Mouse (Mus musculus): Measurements from ENCODE around the gene Tbx3. TPM values are rescaled to one million over a fixed set of nuclear protein-coding genes. Genes with fewer than 3 reads are reported as not detected.

The Tbx3 gene
- polyA plus RNA-seq, 1 experiment from 2014 or later, result 2.1 TPM

DNA sequence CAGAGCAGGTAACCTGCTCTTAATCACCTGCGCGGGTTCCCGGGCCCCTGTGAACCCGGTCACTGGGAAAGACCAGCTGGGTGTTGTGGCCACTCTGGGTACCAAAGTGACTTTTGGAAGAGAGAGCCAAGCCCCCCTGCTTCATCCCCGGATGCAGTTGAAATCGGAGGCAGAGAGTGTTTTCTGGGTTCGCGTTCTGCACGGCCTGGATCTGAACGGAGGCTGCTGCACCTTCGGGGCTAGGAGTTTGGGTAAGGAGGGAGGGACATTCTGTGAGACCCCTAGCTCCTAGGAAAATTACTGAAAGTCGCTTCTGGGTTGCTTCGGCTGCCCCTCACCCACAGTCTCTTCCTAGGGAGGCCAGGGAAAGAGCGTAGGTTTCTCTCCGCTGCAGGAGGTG, 7.2 kb upstream of the Tbx3 start:
- WGBS, result 0% methylated on average over 15 of the region's 15 CpGs

DNA sequence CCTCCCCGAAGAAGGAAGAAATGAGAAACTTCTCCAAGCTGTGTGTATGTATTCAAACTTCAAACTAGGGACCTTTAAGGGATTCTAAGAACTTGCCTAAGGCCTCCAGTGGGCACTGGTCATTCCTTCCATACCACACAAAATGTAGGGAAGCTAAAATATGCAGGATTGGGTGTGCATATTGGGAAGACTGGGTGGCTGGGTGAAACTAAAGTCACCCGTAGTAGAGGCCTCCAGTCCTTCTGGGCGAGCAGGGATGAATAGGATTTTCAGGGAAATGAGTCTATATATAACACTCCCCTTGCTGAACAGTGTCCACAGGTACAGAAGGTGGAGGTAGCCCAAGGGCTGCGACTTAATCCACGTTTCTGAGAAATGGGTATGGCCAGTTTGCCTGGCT, 6.7 kb upstream of the Tbx3 start:
- Histone ChIP-seq H3K27ac (replicated peaks) (no peak overlapping the region), H3K36me3 (no peaks in the 10 kb centered on the region), H3K9me3 (no peaks in the 10 kb centered on the region), H3K27me3 (peaks cover 98% of the 10 kb centered on the region), H3K4me1 (no peaks in the 10 kb centered on the region), H3K4me3 (no peak overlapping the region), H3K9ac (replicated peaks) (no peak overlapping the region), H3K4me2 (replicated peaks) (no peak overlapping the region)
- 3% methylated on average over 5 of the region's 5 CpGs for WGBS
- no peak for ATAC-seq (ENCODE audit: low FRiP score, low read depth)

More for the DNA sequence above, 7.2 kb upstream of the Tbx3 start:
- Histone ChIP-seq H3K9ac (replicated peaks) (no peak overlapping the region), H3K27me3 (peaks cover 98% of the 10 kb centered on the region), H3K4me3 (no peak overlapping the region), H3K4me2 (replicated peaks) (no peak overlapping the region), H3K4me1 (no peaks in the 10 kb centered on the region), H3K9me3 (no peaks in the 10 kb centered on the region), H3K27ac (replicated peaks) (no peak overlapping the region), H3K36me3 (no peaks in the 10 kb centered on the region)
- ATAC-seq (ENCODE audit: low FRiP score, low read depth), result no peak

DNA sequence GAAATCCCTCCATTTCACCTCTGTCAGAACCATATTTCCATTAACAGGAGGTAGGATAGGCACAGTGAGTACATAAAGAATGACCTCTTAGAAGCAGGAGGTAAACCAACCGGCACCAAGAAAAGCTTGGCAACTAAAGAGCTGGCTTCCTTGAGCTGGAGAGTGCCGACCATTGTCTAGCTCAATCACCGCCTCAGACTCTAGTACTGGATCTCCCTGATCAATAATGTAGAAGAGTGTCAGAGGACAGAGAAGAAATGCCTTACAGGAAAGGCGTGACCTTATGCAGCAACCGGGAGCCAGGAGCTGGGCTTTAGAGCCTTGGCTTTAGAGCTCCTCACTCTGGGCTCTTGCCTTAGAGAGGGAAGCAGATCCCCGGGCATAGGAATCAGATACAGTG, 4.7 kb upstream of the Tbx3 start:
- no peak for ATAC-seq (ENCODE audit: low FRiP score, low read depth)
- no peaks in the 10 kb centered on the region for H3K9me3 ChIP-seq
- 0% methylated on average over 6 of the region's 6 CpGs for WGBS
- no peak overlapping the region for H3K27ac ChIP-seq (replicated peaks)
- no peaks in the 10 kb centered on the region for H3K36me3 ChIP-seq
- no peak overlapping the region for H3K9ac ChIP-seq (replicated peaks)
- H3K4me1 ChIP-seq, result peaks cover 10% of the 10 kb centered on the region
- no peak overlapping the region for H3K4me3 ChIP-seq
- H3K4me2 ChIP-seq (replicated peaks), result no peak overlapping the region
- H3K27me3 ChIP-seq, result peaks cover 98% of the 10 kb centered on the region

DNA sequence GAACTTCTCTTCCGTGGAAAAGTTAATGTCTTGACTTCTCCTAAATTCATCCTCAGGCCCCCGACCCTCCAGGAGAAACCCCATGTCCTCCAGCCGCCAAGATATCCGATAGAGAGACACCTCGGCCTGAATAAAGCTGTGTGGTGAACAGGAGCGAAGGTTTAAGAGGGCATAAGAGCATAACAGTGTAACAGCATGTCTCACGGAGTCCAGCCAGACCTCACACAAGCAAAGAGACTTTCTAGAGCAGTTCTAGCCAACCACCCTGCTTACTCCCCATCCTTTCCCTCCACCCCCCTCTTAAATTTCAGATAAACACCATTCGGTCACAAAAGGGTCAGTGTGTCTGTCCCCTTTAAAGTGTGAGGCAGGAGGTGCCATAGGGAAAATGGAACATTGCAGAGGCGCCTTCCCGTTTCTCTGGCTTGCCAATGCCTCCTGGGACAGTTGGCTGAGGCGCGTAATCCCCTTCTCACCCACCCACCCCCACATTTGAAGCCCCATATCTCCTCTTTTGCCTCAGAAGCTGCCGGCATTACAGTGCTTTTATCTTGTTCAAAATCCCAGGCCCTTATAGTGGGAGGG, 3.0 kb upstream of the Tbx3 start:
- Histone ChIP-seq H3K9me3 (no peaks in the 10 kb centered on the region), H3K36me3 (no peaks in the 10 kb centered on the region), H3K9ac (replicated peaks) (no peak overlapping the region), H3K27me3 (peaks cover 99% of the 10 kb centered on the region), H3K4me3 (no peak overlapping the region), H3K27ac (replicated peaks) (no peak overlapping the region), H3K4me1 (peaks cover 10% of the 10 kb centered on the region), H3K4me2 (replicated peaks) (no peak overlapping the region)
- ATAC-seq (ENCODE audit: low FRiP score, low read depth), result no peak
- WGBS, result 2% methylated on average over 13 of the region's 13 CpGs

DNA sequence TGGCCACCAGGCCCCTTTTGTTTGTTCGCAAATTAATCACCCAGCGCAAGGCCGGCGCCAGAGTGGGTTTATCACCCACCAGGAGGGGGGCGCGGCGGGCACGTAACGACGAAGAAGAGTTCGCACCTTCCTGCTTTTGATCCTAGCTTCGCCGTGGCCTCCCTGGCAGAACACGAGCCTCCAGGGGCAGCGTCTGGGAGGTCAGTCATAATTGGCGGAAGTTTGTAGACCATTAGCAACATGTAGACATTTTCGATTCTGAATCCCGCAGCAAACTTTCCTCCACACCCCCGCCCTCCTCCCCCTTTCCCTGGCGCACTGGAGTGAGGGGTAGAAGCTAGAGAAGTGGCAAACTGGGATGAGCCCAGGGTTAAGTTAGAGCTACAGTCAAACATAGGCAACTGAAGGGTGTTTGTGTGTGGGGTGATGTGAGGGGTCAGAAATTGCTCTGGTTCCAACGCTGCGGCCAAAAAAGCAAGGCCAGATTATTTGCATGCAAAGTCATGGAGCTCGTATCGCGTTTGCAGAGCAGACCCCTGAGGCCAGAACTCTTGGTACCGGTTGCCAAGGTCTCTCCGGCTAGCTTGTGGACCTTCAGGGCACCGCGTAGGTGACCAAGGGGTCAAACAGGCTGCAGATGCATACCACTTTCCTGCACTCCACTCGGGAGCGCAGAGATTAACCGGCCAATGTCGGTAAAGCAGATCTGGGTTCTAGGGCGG, 2.1 kb upstream of the Tbx3 start:
- H3K9me3 ChIP-seq, result no peaks in the 10 kb centered on the region

DNA sequence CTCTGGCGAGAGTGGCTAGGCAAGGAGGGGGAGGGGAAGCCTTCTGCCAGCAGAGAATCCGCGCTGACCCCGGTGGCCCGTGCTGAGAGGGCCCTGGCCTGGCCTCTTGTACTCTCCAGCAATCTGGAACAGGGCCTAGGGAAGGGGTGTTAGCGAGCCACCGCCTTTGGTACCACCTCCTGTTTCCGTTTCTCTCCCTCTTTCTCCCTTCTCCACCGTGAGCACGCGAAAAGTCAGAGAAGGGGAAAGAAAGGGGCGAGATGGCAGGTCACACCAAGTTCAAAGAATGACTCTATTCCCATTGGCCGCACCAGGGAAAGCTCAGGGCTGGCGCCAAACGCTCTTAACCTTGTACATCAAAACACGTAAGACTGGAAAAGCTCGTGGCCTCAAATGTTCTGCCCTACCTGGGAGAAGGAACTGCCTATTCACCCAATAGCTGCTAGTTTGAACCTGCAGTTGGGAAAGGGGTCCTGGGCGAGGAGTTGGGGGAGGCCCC, 1.5 kb upstream of the Tbx3 start:
- Histone ChIP-seq H3K36me3 (no peaks in the 10 kb centered on the region), H3K4me2 (replicated peaks) (no peak overlapping the region), H3K27me3 (peaks cover 97% of the 10 kb centered on the region), H3K4me3 (no peak overlapping the region), H3K4me1 (peaks cover 10% of the 10 kb centered on the region), H3K9me3 (no peaks in the 10 kb centered on the region), H3K9ac (replicated peaks) (no peak overlapping the region), H3K27ac (replicated peaks) (no peak overlapping the region)
- WGBS, result 3% methylated on average over 17 of the region's 18 CpGs
- ATAC-seq (ENCODE audit: low FRiP score, low read depth), result no peak

More for the DNA sequence above, 2.1 kb upstream of the Tbx3 start:
- Histone ChIP-seq H3K36me3 (no peaks in the 10 kb centered on the region), H3K27ac (replicated peaks) (no peak overlapping the region), H3K4me2 (replicated peaks) (no peak overlapping the region), H3K4me3 (no peak overlapping the region), H3K9ac (replicated peaks) (no peak overlapping the region), H3K4me1 (peaks cover 10% of the 10 kb centered on the region), H3K27me3 (peaks cover 100% of the 10 kb centered on the region)
- WGBS, result under 1% methylated on average over 34 of the region's 34 CpGs
- no peak for ATAC-seq (ENCODE audit: low FRiP score, low read depth)

DNA sequence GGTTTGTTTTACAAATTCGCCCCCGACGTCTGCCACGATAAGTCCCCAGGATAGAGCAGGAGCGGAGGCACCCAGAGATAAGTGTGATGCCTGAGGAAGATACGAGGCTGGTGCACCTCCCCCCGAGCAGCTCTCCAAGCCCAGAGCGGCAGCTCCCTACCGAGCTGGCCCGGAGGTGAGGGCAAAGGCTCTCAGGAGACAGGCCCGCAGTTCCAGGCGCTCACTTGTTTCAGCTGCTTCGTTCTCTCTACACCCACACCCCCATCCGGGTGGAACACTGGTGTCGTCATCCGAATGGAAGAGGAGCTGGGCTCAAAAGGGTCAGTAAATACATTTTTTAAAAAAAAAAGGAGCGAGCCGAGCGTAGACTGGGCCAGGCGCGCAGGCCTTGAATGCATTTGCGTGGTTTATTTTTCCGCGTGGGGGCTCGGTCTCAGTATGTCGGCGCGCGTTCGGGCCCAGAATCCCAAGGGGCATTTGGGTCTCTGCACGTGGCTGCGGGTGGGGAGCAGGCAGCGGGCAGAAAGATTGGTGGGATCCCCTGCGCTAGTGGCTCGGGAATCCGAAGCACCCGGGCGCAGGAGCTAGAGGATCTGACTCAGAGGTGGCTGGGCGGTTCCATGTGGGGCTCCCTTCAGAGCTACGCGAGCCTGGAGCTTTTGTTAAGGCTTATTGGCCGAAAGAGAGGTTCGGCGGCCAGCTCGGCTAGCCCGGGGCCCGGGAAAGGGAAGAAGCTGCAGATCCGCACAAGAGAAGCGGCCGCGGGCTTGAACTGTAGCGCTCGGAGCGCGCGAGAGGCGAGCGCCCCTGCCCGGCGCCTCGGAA, 516 bp upstream of the Tbx3 start:
- H3K27ac ChIP-seq (replicated peaks), result no peak overlapping the region
- no peaks in the 10 kb centered on the region for H3K9me3 ChIP-seq
- H3K4me2 ChIP-seq (replicated peaks), result peak overlapping the region; percentile 54
- peaks cover 10% of the 10 kb centered on the region for H3K4me1 ChIP-seq
- H3K4me3 ChIP-seq, result peak overlapping the region; percentile 32
- H3K27me3 ChIP-seq, result peaks cover 97% of the 10 kb centered on the region
- WGBS, result under 1% methylated on average over 61 of the region's 61 CpGs
- ATAC-seq (ENCODE audit: low FRiP score, low read depth), result no peak
- peak overlapping the region; percentile 37 for H3K9ac ChIP-seq (replicated peaks)
- H3K36me3 ChIP-seq, result no peaks in the 10 kb centered on the region

DNA sequence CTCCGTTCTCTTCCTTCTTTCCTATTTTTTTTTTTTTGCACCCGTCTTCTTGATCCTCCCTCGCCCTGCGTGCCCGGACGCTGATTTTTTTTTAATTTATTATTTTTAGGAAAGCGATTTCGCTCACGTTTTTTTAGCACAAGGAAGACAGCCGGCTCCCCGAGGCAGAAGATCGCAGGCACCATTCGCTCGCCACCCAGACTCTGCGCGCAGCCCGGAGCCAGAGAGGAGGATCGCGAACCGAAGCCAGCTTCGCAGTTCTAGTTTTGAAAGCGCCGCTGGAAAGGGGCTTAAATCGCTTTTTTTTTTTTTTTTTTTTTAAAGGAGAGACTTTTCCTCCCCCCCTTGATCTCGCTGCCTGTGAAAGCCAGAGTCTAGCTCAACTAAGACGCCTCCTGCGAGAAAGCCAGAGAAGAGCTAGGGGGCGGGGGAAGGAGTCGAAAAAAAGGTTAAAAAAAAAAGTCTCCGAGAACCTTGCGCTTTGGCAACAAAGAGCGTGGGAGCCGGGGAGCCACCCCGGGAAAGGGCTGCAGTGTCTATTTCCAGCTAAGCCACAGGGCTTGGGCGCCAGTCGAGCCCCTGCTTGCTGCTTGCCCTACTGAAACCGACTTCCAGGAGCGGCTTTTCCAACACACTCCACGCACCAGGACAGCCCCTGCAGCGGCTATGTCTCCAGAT, 794 bp downstream of the Tbx3 start:
- ATAC-seq (ENCODE audit: low FRiP score, low read depth), result no peak
- WGBS, result under 1% methylated on average over 40 of the region's 40 CpGs
- peaks cover 10% of the 10 kb centered on the region for H3K4me1 ChIP-seq
- H3K4me3 ChIP-seq, result peak overlapping the region; percentile 32
- no peaks in the 10 kb centered on the region for H3K9me3 ChIP-seq
- H3K27me3 ChIP-seq, result peaks cover 97% of the 10 kb centered on the region
- no peaks in the 10 kb centered on the region for H3K36me3 ChIP-seq
- no peak overlapping the region for H3K27ac ChIP-seq (replicated peaks)
- H3K4me2 ChIP-seq (replicated peaks), result peak overlapping the region; percentile 54
- no peak overlapping the region for H3K9ac ChIP-seq (replicated peaks)

DNA sequence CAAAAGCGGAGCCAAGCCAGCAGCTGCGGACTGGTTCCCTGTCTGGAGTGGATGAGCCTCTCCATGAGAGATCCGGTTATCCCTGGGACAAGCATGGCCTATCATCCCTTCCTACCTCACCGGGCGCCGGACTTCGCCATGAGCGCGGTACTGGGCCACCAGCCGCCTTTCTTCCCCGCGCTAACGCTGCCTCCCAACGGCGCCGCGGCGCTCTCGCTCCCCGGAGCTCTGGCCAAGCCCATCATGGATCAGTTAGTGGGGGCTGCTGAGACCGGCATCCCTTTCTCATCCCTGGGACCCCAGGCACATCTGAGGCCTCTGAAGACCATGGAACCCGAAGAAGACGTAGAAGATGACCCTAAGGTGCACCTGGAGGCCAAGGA, 1.5 kb downstream of the Tbx3 start:
- no peak overlapping the region for H3K9ac ChIP-seq (replicated peaks)
- peaks cover 10% of the 10 kb centered on the region for H3K4me1 ChIP-seq
- no peak for ATAC-seq (ENCODE audit: low FRiP score, low read depth)
- H3K4me2 ChIP-seq (replicated peaks), result peak overlapping the region; percentile 54; the same call in 1 of the 2 replicates
- H3K27me3 ChIP-seq, result peaks cover 97% of the 10 kb centered on the region
- H3K27ac ChIP-seq (replicated peaks), result no peak overlapping the region
- 0 out of 2 replicates have a peak overlapping the region, but pooled peaks have one; percentile 32 for H3K4me3 ChIP-seq
- no peaks in the 10 kb centered on the region for H3K9me3 ChIP-seq
- WGBS, result 2% methylated on average over 23 of the region's 23 CpGs
- H3K36me3 ChIP-seq, result no peaks in the 10 kb centered on the region

DNA sequence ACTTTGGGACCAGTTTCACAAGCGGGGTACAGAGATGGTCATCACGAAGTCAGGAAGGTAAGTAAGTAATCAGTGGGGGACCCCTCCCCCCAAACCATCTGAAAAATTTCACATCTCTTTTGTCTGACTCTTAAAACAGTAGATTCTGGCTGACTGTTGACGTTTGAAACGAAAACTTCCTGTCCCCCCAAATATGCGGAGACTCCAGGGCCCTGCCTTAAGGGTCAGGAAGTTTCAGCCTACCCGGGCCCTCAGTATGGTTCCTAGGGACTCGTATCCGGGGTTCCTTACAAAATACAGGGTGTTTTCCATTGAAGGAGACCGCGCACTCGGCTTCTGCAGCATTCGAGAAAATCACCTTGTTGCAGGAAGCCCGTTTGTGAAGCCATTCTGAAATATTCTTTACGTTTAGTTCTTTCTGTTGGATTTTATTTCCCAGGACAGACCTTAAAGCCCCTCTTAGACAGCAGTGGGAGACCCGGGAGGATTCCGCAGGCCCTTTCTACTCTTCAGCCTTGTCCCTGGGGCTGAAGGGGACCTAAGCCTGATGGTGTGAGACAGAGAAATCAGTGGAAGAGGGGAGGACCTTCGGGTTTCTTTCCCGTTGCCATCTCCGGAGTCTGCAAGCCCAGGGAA, 2.0 kb downstream of the Tbx3 start:
- Histone ChIP-seq H3K9ac (replicated peaks) (no peak overlapping the region), H3K36me3 (no peaks in the 10 kb centered on the region), H3K27ac (replicated peaks) (no peak overlapping the region), H3K9me3 (no peaks in the 10 kb centered on the region), H3K4me3 (0 out of 2 replicates have a peak overlapping the region, but pooled peaks have one; percentile 32), H3K27me3 (peaks cover 97% of the 10 kb centered on the region), H3K4me1 (peaks cover 10% of the 10 kb centered on the region), H3K4me2 (replicated peaks) (no peak overlapping the region)
- 1% methylated on average over 19 of the region's 19 CpGs for WGBS
- ATAC-seq (ENCODE audit: low FRiP score, low read depth), result no peak

DNA sequence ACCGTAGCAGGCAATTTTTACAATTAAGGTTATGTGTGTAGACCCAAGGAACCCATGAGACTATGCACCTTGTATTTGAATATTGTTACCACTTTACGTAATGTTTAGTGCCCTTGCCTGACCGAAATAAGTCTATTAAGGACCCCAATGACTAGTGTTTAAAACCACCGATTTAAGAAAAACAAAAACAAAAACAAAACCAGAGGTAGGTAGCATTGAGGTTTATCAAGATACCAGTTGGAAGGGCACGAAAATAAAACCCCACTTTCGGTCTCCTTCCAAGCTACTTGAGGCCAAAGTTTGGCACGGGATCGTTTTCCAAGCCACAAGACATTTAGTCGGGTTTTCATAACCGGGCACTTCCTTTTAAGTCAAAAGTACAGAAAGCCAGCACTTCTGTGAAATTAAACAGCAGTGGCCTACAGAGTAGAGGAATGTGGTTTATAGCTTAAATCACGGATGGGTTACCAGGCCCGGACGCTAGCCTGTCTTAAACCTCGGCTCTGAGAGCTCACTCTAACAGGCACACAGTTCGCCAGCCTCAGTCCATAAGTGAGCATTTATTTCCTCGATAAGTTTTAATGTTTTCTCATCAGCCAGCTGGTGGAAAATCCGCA, 2.6 kb downstream of the Tbx3 start:
- Histone ChIP-seq H3K27ac (replicated peaks) (no peak overlapping the region), H3K36me3 (no peaks in the 10 kb centered on the region), H3K4me2 (replicated peaks) (no peak overlapping the region), H3K4me3 (no peak overlapping the region), H3K4me1 (peaks cover 10% of the 10 kb centered on the region), H3K9ac (replicated peaks) (no peak overlapping the region), H3K9me3 (no peaks in the 10 kb centered on the region), H3K27me3 (peaks cover 97% of the 10 kb centered on the region)
- no peak for ATAC-seq (ENCODE audit: low FRiP score, low read depth)
- 2% methylated on average over 17 of the region's 17 CpGs for WGBS

All from midbrain, embryonic 12.5 days (tissue).